Mouse (Mus musculus) lung, postnatal 4 days (tissue): ENCODE data around the gene Fyttd1.
"Not testable (repeated sequence)": the region's sequence is repeated elsewhere in the genome, so short reads cannot be mapped to it uniquely, and the experiment has no call there.

Experiments
- DNase-seq, 2 experiments: peaks; one replicate each; pipeline ENCODE4 v3.0.0; 2021

Fyttd1 gene

DNA sequence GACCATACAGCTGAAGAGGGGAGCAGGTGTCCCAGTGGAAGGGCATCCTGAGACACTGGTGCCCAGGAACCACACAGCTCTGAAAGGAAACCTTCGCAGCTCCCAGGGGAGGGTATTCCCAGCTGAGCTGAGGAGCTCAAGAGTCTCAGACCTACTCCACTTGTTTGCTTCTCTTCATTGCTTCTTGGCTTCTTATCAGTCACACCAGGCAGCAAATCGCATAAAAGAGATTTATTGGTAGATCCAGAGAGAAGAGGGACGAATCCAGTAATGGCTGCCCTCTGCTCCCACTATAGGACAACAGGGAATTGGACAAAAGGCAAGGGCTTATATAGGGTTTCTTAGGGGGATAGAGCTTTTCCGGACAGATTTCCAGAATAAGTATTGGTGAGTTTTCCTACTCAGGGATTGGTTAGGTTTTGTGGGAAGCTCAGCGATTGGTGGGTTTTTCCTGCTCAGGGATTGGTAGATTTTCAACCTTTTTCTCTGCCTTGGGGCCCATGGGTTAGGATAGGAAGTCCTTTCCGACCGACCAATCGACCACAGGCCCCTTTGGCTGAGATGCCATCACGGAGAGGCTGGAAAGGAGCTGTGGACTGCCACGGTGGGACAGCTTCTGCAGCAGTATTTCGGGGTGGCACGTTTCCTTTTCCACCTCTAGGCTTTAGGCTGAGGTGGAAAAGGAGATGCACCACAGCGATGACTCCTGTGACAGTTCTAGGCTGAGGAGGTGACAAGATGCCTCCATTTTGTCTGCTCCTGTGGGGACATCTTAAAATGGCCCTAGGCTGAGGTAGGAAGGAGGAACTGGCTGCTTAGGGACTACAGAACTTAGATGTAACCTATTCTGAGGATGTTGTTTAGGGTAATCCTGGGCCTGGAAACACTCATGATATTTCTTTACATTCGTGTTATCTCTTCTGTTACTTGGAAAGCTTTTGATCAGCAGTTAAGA lies 1.9 kb downstream of the Fyttd1 start:
- DNase-seq = no peak

DNA sequence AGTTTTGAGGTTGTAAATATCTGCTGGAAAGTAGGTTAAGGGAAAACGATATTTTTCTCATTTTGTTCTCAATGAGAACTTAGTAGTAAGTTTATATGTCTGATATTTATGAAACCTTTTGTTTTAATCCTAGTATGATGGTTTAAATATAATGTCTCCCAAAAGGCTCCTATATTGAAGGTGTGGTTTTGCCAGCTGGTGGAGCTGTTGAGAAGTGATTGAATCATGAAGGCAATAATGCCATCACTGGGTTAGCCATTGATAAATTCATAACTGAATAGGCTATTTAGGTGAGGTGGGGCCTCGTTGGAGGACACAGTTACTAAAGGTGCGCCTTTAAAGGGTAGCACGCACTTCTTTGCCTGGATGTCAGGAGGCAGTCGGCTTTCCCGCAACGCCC lies 4.2 kb downstream of the Fyttd1 start:
- DNase-seq = no peak

DNA sequence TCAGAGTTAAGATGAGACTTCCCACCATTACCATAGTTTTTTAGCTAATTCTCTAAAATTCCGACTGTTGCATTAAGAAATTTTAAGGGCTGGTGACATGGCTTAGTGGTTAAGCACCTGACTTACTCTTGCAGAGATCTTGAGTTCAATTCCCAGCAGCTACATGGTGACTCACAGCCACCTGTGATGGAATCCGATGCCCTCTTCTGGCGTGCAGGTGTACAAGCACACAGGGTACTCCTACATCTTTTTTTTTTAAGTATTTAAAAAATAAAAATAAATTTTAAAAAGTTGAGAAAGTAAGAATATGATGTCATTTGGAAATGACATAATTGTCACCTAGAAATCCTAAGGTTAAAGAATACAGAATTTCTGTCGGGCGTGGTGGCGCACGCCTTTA lies 10.7 kb downstream of the Fyttd1 start:
- no peak for DNase-seq

DNA sequence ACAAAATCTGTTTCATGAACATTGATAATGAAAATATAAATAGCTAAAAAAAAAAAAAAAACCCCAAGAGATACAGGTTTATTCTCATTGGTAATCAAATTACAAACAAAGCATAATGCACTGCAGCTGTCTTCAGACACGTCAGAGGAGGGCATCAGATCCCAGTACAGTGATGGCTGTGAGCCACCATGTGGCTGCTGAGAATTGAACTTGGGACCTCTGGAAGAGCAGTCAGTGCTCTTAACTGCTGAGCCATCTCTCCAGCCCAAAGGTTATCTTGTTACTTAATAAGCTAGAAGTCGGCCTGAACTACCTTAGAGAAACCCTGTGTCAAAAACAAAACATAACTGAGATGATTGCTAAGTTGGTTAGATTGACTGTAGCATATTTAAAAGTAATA lies 12.6 kb downstream of the Fyttd1 start:
- DNase-seq = no peak

DNA sequence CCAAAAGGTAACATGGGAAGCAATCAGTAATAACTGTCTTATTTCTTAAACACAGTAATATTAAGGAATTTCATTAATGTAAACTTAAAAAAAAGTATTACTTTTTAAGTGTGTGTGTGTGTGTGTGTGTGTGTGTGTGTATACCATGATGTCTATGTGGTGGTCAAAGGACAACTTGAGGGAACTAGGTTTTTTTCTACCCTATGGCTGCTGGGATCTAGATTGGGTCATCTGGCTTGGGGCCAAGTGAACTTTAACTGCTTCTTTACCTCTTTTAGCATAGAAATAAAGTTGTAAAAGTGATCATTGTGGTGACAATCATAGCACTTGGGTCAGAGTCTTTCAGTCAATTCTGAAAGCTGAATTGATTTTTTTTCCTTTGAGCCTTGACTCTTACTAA lies 18.8 kb downstream of the Fyttd1 start:
- DNase-seq = no peak

DNA sequence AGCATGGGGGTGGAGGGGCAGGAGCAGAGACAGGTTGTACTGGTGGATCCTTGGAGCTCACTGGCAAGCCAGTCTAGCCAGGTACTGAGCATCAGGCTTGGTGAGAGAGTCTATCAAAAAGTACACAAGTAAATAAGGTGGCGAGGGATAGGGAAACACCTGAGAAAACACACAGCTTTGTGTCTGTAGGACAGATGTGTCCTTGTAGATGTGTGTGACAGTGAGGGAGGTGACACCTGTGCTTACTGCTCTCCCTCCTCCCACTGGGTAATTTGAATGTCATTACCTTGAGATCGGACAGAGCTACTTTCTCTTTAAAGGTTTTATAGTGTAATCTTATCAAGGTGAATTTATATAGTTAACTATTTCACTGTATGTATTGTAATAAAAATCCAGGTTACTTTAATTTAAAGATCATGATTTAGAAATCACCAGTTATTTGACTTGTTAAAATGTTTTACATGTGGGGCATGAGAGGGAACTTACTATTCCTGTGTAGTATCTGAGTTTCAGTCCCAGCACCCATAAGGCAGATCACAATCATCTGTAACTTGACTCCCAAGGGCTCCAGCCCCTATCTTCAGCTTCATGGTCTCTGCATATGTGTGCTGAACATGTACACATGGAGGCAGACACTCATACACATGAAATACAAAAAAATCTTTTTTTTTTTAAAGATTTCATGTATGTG lies 24.2 kb downstream of the Fyttd1 start:
- no peak for DNase-seq

DNA sequence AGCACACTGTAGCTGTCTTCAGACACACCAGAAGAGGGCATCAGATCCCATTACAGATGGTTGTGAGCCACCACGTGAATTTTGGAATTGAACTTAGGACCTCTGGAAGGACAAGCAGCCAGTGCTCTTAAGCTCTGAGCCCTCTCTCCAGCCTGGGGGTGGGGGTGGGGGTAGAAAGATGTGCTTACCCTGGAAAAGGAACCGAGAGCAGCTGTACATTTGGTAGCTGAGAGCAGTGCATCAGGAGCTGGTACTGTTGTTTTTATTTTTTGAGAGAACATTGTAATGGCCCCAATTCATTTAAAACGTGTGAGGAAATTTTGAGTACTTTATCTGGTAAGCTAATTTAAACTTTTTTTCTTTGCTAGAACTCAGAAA lies 24.7 kb downstream of the Fyttd1 start:
- no peak for DNase-seq

DNA sequence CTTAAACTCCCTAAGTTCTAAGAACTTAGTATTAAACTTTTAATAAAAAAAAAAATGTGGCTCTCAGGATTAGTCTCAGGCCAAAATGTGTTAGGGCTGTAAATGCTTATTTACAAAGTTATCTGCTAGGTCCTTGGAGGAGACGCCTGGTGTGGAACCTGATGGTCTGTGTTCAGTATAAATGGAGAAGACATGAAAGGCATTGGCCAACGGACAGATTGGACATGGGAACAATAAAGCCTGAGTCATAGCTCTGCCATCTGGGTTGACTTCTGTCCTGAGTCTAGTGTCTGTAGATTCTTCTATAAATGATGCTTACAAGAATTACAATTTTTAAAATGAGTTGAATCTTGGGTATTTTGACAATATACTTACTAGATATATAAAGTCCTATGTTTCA lies 28.9 kb downstream of the Fyttd1 start:
- no peak for DNase-seq

DNA sequence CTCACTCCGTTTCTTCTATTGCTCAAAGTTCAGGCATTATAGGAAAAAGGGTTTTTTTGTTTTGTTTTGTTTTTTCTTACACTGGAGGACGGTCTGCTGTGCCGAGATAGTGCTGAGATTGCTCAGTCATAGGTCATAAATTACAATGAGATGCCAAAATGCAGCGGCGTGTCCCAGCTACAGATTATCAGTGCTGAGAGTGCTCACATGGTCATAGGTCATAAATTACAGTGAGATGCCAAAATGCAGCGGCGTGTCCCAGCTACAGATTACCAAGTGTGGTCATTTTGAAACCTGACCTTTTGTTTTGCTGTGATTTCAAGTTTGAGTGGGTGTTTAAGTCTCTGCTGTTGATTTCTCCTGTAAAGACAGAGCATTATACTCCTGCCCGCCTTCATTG lies 29.4 kb downstream of the Fyttd1 start:
- no peak for DNase-seq

DNA sequence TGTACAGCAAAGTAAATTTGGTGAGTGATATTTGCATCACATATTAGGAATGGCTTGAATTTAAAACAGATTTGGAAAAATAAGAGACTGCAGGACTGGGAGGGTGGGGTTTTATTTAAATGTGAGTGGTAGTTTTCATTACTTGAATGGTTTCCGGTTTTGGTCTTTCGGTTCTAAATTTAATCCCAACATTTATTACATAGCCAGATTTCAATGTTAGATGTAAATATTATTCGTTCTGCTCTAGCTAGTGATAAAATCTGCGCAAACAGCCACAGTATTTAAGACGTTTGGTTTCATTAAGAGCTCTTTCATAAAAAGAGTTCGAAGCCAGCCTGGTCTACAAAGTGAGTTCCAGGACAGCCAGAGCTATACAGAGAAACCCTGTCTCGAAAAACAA lies 35.9 kb downstream of the Fyttd1 start:
- DNase-seq = no peak

DNA sequence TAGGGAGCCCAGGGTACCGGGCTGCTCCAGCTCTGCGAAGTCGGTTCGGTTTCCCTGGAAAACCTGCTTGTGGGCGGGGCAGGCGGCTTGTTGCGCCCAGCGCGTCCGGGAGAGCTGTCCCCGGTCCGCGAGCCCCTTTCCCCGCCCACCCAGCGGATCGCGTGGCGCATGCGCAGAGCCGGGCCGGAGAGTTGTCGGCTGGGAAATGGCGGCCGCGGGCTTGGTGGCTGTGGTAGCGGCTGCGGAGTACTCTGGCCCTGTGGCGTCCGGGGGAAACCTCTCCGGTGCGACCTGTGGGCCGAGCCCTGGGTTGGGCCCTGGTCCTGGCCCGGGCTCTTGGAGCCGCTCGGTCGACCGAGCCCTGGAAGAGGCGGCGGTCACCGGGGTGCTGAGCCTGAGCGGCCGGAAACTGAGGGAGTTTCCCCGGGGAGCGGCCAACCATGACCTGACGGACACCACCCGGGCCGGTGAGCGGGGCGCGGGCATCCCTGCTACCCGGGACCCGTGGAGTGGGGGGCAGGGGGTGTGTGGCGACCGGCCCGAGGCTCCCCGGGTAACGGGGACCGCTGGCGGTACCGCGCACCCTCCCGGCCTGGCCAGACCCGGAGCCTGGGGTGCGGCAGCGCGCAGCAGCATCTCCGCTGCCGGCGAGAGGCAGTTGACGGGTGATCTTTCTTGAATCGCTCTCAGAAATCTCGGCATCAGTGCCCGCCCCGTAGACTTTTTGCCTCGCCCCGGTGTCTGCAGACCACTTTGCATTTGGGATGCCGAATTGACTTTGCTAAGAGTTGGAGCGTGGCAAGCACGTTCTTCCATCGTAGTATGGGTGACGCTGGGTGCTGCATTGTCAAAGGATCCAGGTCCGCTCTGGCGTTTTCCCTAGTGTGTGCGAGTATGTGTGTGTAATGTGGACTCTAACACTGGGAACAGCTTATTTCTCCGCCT lies 36.9 kb downstream of the Fyttd1 start, which contains the start of gene Lrch3:
Gene Lrch3, plus strand, starts transcription at position 164 of the 945 bp plus-strand sequence.
- peak; percentile 96 to 97 for DNase-seq

DNA sequence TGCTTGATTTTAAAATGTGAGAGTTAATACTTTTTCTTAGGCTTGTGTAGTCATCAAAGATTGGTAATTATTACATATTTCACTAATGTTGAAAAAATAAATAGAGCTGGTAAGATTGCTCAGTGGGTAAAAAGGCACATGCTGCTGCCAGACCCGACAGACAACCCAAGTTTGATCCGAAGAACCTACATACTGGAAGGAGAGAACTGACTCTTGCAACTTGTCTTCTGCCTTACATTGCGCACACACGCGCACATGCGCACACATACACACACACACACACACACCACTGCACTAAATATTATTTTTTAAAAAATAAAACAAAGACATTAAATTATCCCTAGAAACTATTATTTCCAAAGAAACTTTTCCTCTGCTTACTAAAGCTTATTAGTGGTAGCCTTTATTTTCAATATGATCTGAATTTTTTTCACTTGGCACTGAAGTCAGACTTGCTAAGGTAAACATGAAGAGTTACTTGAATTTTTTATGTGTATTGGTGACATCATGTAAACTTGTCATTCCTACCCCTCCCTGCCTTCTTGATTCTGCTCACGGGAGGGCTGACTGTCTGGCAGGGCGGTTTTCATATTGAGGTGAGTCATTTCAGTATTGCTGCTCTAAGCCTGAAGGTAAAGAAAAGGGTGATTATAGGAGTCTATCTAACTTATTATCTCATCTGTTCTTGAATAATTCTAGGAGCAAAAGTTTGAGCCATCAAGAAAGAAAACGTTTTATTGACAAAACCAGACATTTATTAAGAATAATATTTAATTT lies 38.2 kb downstream of the Fyttd1 start:
- no peak for DNase-seq

DNA sequence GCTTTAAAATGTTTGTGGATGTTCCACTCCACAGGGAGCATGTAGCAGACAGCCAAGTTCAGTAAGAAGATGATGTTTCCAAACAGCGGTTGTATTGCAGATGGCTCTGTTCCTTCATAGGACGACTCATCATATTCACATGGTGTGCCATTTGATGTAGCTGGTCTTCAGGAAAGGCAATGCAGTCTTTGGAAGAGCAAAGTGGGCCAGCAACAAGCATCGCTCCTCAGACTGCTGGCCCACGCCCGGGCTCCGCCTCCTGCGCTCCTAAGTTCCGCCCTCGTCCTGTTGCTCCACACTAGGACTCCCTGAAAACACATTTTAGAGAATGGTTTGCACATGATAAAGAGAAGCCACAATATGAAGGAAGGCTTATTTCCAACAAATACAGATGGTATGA lies 49.3 kb downstream of the Fyttd1 start:
- not testable (repeated sequence) for DNase-seq

DNA sequence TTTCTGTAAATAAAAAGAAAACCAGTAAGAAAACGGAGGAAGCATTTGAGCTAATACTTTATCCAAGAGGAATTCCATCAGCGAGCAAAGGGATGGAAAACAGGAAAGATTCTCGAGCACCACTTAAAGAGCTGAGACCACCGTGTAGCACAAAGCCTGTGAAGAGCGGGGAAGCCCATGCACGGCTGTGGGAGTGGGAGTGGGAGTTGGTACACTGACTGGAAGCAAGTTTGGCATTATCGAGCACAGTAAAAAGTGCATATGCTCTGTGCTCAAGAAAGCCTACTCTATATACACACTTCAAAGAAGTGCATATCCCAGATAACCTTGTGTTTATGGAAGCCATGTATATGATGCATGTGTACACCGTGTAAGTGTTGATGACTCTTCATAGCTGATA lies 49.7 kb downstream of the Fyttd1 start:
- no peak for DNase-seq

DNA sequence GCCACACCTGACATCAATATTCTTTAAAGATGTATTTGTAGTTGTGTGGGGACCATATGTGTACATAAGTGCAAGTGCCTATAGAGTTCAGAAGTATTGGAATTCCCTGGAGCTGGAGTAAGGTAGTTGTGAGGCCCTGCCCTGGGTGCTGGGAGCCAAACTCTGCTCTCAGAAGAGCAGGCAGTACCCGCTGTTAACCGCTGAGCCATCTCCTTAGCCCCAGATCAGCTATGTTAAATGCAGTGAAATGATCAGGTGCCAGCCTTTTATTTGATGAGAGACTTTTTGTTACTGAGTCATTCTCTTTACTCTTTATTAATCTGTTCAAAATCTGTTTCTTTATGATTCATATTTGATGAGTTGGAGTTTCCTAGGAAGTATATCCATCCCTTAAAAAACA lies 52.6 kb downstream of the Fyttd1 start:
- no peak for DNase-seq

DNA sequence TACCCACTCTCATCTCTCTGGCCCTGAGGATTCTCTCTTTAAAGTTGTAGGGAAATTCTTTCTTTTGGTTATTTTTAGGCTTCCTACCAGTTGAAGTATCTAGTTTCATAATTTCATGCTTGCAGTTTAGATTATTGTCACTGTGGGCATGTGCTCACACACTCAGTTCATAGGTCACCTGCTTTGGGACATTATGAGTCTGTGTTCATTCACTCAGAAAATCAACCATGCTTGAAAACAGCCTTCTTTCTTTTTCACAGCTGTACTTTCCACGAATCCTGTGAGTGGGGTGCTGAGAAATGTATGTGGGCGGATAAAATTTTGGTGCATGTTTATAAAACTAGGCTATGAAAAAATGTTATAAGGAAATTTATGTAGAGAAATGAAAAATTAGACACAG lies 57.2 kb downstream of the Fyttd1 start:
- no peak for DNase-seq

DNA sequence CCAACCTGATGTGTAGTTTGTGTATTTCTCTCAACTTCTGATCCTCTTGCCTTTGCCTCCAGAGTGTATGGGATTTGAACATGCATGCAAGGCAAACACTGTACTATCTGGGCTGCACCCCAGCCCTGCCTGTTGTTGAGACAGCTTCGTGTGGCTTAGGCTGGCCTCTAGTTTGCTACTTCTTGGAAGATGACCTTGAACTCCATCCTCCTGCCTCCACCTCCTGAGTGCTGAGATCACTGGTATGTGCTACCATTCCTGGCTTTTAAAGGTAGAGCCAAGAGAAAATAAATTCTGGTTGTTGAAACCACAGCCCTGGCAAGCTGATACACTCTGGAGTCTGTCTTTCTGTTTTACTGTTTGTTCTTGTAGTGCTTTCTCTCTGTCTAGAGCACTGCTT lies 57.8 kb downstream of the Fyttd1 start:
- no peak for DNase-seq

DNA sequence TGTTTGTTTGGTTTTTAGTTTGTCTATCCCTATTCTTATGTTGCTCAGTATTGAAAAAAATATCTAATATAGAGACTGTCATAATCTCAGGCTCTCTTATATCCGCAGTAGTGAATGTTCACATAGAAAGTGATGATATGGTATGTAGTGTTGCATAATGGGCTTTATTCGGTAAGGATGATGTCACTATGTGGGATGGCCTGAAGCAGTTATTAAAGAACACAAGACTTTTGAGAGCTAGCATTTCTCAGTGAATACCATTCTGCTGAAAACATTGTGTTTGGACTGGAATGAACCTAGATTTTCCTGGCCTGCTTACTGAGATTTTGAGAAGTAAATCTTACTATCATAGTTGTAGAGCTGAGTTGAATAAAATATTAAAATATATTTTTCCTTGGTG lies 60.1 kb downstream of the Fyttd1 start:
- DNase-seq = no peak

DNA sequence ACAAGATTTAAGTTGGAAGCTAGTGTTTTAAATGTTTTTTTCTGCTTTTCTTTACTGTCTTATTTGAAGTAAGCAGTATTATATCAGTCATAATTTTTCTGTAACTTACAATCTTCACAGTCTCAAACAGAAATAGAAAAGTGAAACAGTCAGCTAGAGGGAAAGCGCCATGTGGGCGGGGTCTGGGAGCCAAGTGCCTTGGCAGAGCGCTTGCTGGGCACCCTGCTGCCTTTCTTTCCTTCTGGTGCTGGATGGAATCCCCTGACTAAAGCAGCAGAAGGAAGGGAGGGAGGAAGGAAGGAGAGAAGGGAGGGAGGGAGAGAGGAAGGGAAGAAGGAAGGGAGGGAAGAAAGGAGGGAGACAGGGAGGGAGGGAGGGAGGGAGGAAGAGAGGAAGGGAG lies 62.0 kb downstream of the Fyttd1 start:
- DNase-seq = not testable (repeated sequence)

DNA sequence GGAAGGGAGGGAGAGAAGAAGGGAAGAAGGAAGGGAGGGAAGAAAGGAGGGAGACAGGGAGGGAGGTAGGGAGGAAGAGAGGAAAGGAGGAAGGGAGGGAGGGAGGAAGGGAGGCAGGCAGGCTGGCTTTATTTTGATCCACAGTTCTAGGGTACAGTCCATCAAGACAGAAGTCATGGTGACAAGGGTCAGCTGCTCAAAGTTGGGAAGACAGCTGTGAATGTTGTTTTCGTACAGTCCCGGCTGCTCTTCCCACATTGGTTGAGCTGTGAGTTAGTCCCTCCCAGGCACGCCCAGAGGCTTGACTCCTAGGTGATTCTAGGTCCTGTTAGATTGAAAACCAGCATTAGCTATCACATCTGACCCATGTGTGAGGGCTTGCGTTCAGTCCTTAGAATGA lies 62.4 kb downstream of the Fyttd1 start:
- DNase-seq = not testable (repeated sequence)

DNA sequence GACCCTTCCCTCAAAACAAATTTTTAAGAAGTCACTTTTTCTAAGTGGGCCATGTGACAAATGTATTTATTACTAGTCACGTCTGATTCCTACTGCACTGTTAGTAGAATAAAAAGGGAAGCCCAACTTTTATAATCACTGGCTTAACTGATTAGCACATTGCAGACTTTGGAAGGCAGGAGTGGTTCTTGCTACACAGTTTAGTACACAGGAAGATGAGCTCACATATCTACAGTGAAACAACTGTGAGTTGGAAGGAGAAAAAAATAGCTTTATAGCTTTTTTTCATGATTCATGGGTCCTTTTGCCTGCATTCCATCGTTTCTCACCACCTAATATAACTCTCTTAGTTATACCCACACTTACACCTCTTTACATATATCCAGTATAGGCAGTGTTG lies 63.9 kb downstream of the Fyttd1 start:
- DNase-seq = not testable (repeated sequence)

DNA sequence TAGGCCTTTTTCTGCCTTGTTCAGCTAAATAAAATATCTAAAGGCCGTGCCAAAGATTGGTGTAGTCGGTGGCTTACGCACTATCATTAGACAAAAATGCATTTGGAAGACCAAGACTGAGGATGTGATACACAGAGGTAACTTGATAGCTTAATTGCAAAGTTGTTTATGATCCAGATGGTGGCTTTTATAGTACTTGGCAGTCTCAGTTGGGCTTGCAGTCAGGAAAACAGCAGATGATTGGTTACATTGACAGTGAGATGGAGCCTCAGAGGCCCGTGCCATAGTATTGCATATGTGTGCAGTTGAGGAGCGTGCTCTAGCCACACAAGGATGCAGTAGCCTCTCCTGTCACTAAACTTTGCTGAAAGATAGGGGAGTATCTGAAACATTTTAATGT lies 65.4 kb downstream of the Fyttd1 start:
- DNase-seq = no peak
